Mouse (Mus musculus) adrenal gland, postnatal 10 days (tissue): ENCODE measurements around the gene Ube2e3. TPM values are rescaled to one million over a fixed set of nuclear protein-coding genes. Genes with fewer than 3 reads are reported as not detected.

Source experiments
- DNase-seq: peaks from one replicate; pipeline ENCODE4 v3.0.0; 2021; ENCODE audit warnings: mixed read lengths
- long read RNA-seq, 2 experiments: library from polyadenylated mRNA; stranded (forward); transcript quantifications; one replicate each; pipeline ENCODE4 v2.0.0; 2021
- total RNA-seq, 2 experiments: library from RNA; stranded (reverse); gene quantifications; 2 replicates each; pipeline ENCODE4 v1.2.3; 2021

The Ube2e3 gene
- total RNA-seq, result 10 to 100 TPM; 50.5 to 57.5 TPM
- long read RNA-seq, experiment 1, transcript Ube2e3-201 (6 exons, 2,249 nt), result major isoform, 79 of 81 reads
- long read RNA-seq, experiment 1, partial matches to known transcripts, result 1 of 81 reads
- long read RNA-seq, experiment 1, other reads (novel, unspliced or antisense), result 1 of 81 reads
- long read RNA-seq, experiment 2, transcript Ube2e3-201 (6 exons, 2,249 nt), result major isoform, 39 of 40 reads
- long read RNA-seq, experiment 2, partial matches to known transcripts, result 0 of 40 reads
- long read RNA-seq, experiment 2, other reads (novel, unspliced or antisense), result 1 of 40 reads

- peak; percentile 9 for DNase-seq
Observed at GRCm38 (mm10) chr2:78867726-78868510, at the start of gene Ube2e3. Gene Ube2e3, plus strand, starts transcription at chr2:78868124.

DNA sequence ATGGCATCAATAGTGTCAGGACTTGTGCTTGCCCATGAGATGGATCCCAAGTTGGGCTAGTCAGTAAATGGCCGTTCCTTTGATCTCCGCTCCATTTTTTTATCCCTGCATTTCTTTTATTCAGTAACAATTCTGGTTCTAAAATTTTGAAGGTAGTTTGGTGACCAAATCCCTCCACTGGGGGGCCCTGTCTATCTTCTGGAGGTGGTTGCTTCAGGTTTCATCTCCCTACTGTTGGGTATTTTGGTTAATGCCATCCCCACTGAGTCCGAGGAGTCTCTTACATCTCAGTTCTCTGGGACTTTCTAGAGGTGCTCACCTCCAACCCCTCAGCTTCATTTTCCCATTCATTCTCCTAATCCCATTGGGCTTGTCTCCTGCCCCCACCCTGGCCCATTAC is 38.0 kb upstream of the Ube2e3 start:
- DNase-seq, result no peak

GRCm38 (mm10) chr2:78841494-78842224 is 26.3 kb upstream of the Ube2e3 start:
- DNase-seq, result no peak

- no peak for DNase-seq
Observed at GRCm38 (mm10) chr2:78844365-78844764, 23.6 kb upstream of the Ube2e3 start.

GRCm38 (mm10) chr2:78845274-78845673 is 22.6 kb upstream of the Ube2e3 start:
- DNase-seq, result no peak

GRCm38 (mm10) chr2:78845717-78846116 is 22.2 kb upstream of the Ube2e3 start:
- no peak for DNase-seq

- no peak for DNase-seq
Observed at GRCm38 (mm10) chr2:78854315-78854714, 13.6 kb upstream of the Ube2e3 start.

- DNase-seq, result no peak
Observed at GRCm38 (mm10) chr2:78858628-78859027, 9.3 kb upstream of the Ube2e3 start.

DNA sequence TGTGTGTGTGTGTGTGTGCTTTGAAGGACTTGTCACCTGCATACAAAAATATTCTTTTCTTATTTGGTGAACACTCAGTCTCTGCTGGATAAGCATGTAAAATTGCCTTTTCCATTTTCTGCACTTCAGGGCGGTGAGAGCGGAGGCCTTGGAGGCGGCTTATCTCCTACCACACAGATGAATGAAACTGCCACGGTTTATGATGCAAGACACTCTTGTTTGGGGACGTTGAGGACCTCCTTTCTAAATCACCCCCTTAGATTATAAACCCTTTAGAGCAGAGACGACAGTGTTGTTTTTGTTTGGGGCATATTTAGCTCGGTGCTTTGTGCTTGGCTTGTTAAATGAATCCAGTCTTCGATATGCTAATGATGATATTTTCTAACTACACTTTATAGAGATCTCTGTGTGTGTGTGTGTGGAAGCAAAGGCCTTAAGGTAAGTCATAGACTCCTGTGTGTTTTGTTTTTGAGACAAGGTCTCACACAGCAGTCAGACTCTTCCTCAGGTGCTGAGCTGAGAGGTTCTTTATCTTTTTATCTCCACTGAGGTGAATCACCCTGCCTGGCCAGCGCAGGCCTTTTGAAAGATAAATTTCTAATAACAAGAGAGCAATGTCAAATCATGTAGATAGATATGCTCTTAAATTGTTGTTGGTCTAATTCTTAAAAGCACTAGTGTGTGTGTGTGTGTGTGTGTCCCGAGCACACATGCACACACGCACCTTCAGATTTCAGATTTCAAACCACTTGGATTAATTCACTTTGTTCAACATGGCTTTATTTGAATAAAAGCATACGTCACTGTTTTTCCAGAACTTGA is 8.4 kb upstream of the Ube2e3 start:
- no peak for DNase-seq

DNA sequence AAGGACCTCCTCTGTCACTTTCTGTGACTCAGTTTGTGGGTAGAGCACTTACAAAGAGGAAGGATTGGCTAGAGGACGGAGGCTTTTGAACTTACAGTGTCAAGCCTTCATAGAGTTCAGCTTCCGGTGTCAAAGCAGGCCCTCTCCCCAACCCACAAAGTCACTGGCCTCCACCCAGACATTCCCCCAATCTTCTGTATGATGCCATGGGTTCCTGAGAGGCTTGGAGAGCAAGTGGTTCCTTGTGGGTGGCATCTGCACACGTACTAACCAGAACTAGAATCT is 7.9 kb upstream of the Ube2e3 start:
- no peak for DNase-seq

GRCm38 (mm10) chr2:78864116-78864515 is 3.8 kb upstream of the Ube2e3 start:
- no peak for DNase-seq

GRCm38 (mm10) chr2:78864866-78865265 is 3.1 kb upstream of the Ube2e3 start:
- DNase-seq, result no peak

- DNase-seq, result peak; percentile 89
Observed at GRCm38 (mm10) chr2:78868511-78868854, 559 bp downstream of the Ube2e3 start.

- DNase-seq, result peak; percentile 88
Observed at GRCm38 (mm10) chr2:78868951-78869720, 1.2 kb downstream of the Ube2e3 start.

DNA sequence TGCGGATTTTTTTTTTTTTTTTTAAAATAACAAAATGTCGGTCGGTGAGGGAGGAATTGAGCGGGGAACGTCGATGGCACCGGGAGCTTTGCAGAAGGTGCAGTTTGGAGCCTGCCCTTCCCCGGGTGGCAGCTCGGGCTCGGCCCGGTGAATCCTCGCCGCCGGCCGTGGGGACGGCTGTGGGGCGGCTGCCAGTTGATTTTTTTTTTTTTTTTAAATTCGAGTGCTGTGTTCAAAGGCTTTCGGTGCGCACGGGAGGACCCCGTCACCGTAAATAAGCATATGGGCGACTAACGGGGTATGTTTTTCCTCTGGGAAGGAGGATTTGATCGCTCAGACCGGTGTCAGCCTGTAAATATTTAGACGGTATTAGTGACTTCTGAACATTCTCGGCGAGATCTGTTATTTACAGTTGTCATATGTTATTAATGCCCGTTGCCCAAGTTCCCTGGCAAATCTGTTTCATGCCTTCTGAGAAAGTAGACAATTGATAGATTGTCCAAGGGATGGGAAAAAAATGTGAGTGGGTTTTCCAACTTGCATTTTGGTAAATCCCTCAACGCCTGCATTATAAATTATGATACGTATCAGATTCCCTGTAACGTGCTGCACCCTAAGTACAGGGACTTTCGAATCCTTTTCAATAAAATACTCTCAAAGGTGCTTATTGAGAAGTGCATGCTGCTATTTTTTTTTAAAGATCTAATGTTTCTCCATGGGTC is 2.0 kb downstream of the Ube2e3 start:
- DNase-seq, result peak; percentile 59

- peak; percentile 18 for DNase-seq
Observed at GRCm38 (mm10) chr2:78870443-78871025, 2.6 kb downstream of the Ube2e3 start.

- peak; percentile 15 for DNase-seq
Observed at GRCm38 (mm10) chr2:78871971-78872860, 4.3 kb downstream of the Ube2e3 start.

- DNase-seq, result no peak
Observed at GRCm38 (mm10) chr2:78873946-78874345, 6.0 kb downstream of the Ube2e3 start.

DNA sequence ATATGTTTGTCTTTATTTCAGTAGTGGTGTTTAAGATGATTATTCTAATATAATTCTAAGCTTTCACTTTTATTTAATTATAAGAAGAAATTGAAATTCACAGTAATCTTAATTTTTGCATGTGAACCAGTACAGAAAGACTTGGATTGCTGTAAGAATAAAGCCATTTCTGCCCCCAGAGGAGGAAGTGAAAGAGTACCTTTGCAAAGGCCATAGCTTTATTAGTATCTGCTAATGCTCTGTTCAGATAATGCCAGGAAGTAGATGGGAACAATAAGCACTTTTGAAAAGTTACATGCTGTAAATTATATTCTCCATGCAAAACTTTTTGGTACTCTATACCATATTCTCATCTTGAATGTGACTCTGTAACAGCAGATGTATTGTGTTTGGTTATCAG is 8.1 kb downstream of the Ube2e3 start:
- no peak for DNase-seq
